Mouse (Mus musculus) intestine, postnatal 0 days (tissue): ENCODE results near the gene Ago4. TPM values are rescaled to one million over a fixed set of nuclear protein-coding genes. Genes with fewer than 3 reads are reported as not detected.
"Not testable (repeated sequence)": the region's sequence is repeated elsewhere in the genome, so short reads cannot be mapped to it uniquely, and the experiment has no call there.

Experiments
- ATAC-seq: fragments of 200-750 bp; cut with Nextera tagmentation; 2 replicates; pipeline ENCODE4 v1.8.0; 2017; ENCODE audit warnings: mild to moderate bottlenecking, moderate TSS enrichment, moderate library complexity
- H3K27ac ChIP-seq: fragments of 300-500 bp; sonication (generic); 2 replicates; pipeline ENCODE4 v1.5.1; 2014; ENCODE audit warnings: mild to moderate bottlenecking, low read depth, low read length, moderate library complexity
- H3K27me3 ChIP-seq: fragments of 300-500 bp; sonication (generic); replicated peaks from 2 replicates; pipeline ENCODE4 v1.6.1; 2014; ENCODE audit warnings: low read length, mixed read lengths; ENCODE audit not compliant: control insufficient read depth, insufficient read depth
- H3K36me3 ChIP-seq: fragments of 300-500 bp; sonication (generic); 2 replicates; pipeline ENCODE4 v1.6.1; 2014; ENCODE audit warnings: mild to moderate bottlenecking, moderate library complexity; ENCODE audit not compliant: control insufficient read depth, insufficient read depth
- H3K4me1 ChIP-seq: fragments of 300-500 bp; sonication (generic); replicated peaks from 2 replicates; pipeline ENCODE4 v1.6.1; 2014; ENCODE audit warnings: antibody characterized with exemption, low read length, mixed read lengths; ENCODE audit not compliant: control insufficient read depth, insufficient read depth
- H3K4me2 ChIP-seq: fragments of 300-500 bp; sonication (generic); replicated peaks from 2 replicates; pipeline ENCODE4 v1.6.1; 2014; ENCODE audit warnings: low read depth, mild to moderate bottlenecking, moderate library complexity
- H3K4me3 ChIP-seq: fragments of 300-500 bp; sonication (generic); 2 replicates; pipeline ENCODE4 v1.5.1; 2014; ENCODE audit warnings: low read depth, low read length
- H3K9ac ChIP-seq: fragments of 300-500 bp; sonication (generic); 2 replicates; pipeline ENCODE4 v1.6.1; 2014; ENCODE audit warnings: mild to moderate bottlenecking, low read depth, low read length
- H3K9me3 ChIP-seq: fragments of 300-500 bp; sonication (generic); 2 replicates; pipeline ENCODE4 v1.6.1; 2016; ENCODE audit warnings: mixed run types; ENCODE audit not compliant: control insufficient read depth
- CTCF ChIP-seq: sonication (generic); IDR thresholded peaks from 2 replicates; pipeline ENCODE4 v1.5.1; 2016; ENCODE audit warnings: low read depth, mild to moderate bottlenecking, control low read depth, antibody characterized with exemption, moderate library complexity
- WGBS: fragments of 180-500 bp; shearing (Covaris S2); extraction: QIAGEN DNeasy Blood & Tissue Kit; methylation state at CpG from one replicate; pipeline ENCODE4 v1.1.7; 2014; 5-methylcytosine and 5-hydroxymethylcytosine counted together
- polyA plus RNA-seq: library from polyadenylated mRNA; unstranded; fragments of >200 nt; fragmentation: Nextera tagmentation; extraction: Ambion mirVana; gene quantifications from 2 replicates; pipeline ENCODE4 v1.2.1, GENCODE M21; 2015

Gene Ago4
- polyA plus RNA-seq, 1 experiment from 2014 or later: 1.1 TPM

- ATAC-seq: no peak
- 84% methylated on average over 2 of the region's 2 CpGs for WGBS
- no peaks in the 10 kb centered on the region for H3K4me1 ChIP-seq
- no peak overlapping the region for H3K27ac ChIP-seq
- H3K27me3 ChIP-seq: no peaks in the 10 kb centered on the region
- TF ChIP-seq CTCF: no peak
- no peak overlapping the region for H3K4me2 ChIP-seq
- no peaks in the 10 kb centered on the region for H3K9me3 ChIP-seq
- no peak overlapping the region for H3K9ac ChIP-seq
- no peak overlapping the region for H3K4me3 ChIP-seq
- H3K36me3 ChIP-seq: no peaks in the 10 kb centered on the region
These were observed 12.9 kb upstream of the Ago4 start for GRCm38 (mm10) chr4:126546183-126546582.

GRCm38 (mm10) chr4:126545703-126546102, 12.4 kb upstream of the Ago4 start:
- 70% methylated on average over 6 of the region's 7 CpGs for WGBS
- no peaks in the 10 kb centered on the region for H3K36me3 ChIP-seq

GRCm38 (mm10) chr4:126545016-126545415, 11.7 kb upstream of the Ago4 start:
- no peaks in the 10 kb centered on the region for H3K36me3 ChIP-seq
- WGBS: 86% methylated on average over 1 of the region's 1 CpGs
- no peak for TF ChIP-seq CTCF
- no peaks in the 10 kb centered on the region for H3K4me1 ChIP-seq
- H3K9me3 ChIP-seq: no peaks in the 10 kb centered on the region
- H3K4me2 ChIP-seq: no peak overlapping the region
- no peak overlapping the region for H3K27ac ChIP-seq
- ATAC-seq: no peak
- H3K27me3 ChIP-seq: no peaks in the 10 kb centered on the region
- H3K9ac ChIP-seq: no peak overlapping the region
- no peak overlapping the region for H3K4me3 ChIP-seq

More at GRCm38 (mm10) chr4:126545703-126546102, 12.4 kb upstream of the Ago4 start:
- no peak overlapping the region for H3K4me2 ChIP-seq
- no peak overlapping the region for H3K4me3 ChIP-seq
- H3K27me3 ChIP-seq: no peaks in the 10 kb centered on the region
- H3K27ac ChIP-seq: no peak overlapping the region
- no peaks in the 10 kb centered on the region for H3K4me1 ChIP-seq
- no peak overlapping the region for H3K9ac ChIP-seq
- no peak for TF ChIP-seq CTCF
- H3K9me3 ChIP-seq: no peaks in the 10 kb centered on the region
- ATAC-seq: no peak

GRCm38 (mm10) chr4:126542838-126543237, 9.6 kb upstream of the Ago4 start:
- H3K27me3 ChIP-seq: no peaks in the 10 kb centered on the region
- H3K4me1 ChIP-seq: no peaks in the 10 kb centered on the region
- 67% methylated on average over 7 of the region's 7 CpGs for WGBS
- H3K9ac ChIP-seq: no peak overlapping the region
- no peak overlapping the region for H3K4me3 ChIP-seq
- no peak for TF ChIP-seq CTCF
- no peaks in the 10 kb centered on the region for H3K9me3 ChIP-seq
- no peak overlapping the region for H3K27ac ChIP-seq
- H3K36me3 ChIP-seq: no peaks in the 10 kb centered on the region
- H3K4me2 ChIP-seq: no peak overlapping the region
- no peak for ATAC-seq

GRCm38 (mm10) chr4:126540487-126541071, 7.3 kb upstream of the Ago4 start:
- Histone ChIP-seq H3K36me3 (no peaks in the 10 kb centered on the region), H3K27me3 (no peaks in the 10 kb centered on the region), H3K9ac (no peak overlapping the region), H3K4me2 (no peak overlapping the region), H3K4me1 (no peaks in the 10 kb centered on the region), H3K9me3 (no peaks in the 10 kb centered on the region), H3K4me3 (no peak overlapping the region), H3K27ac (no peak overlapping the region)
- TF ChIP-seq CTCF: no peak
- ATAC-seq: no peak
- 70% methylated on average over 3 of the region's 3 CpGs for WGBS

GRCm38 (mm10) chr4:126536865-126537264, 3.6 kb upstream of the Ago4 start:
- Histone ChIP-seq H3K4me2 (no peak overlapping the region), H3K4me3 (no peak overlapping the region), H3K36me3 (no peaks in the 10 kb centered on the region), H3K9ac (no peak overlapping the region), H3K27me3 (no peaks in the 10 kb centered on the region), H3K4me1 (no peaks in the 10 kb centered on the region), H3K9me3 (no peaks in the 10 kb centered on the region), H3K27ac (no peak overlapping the region)
- ATAC-seq: no peak
- WGBS: 69% methylated on average over 5 of the region's 5 CpGs
- TF ChIP-seq CTCF: no peak

- ATAC-seq, H3K27me3 ChIP-seq, H3K36me3 ChIP-seq, H3K9me3 ChIP-seq, H3K4me1 ChIP-seq, H3K27ac ChIP-seq, H3K4me2 ChIP-seq, H3K9ac ChIP-seq, H3K4me3 ChIP-seq: not testable (repeated sequence)
- 92% methylated on average over 7 of the region's 7 CpGs for whole genome bisulfite sequencing
These were observed 2.4 kb upstream of the Ago4 start for GRCm38 (mm10) chr4:126535631-126536030.
